Mouse (Mus musculus) brain, embryonic 14.5 days (tissue): ENCODE results near the gene Greb1.

Source experiments
- CTCF ChIP-seq: fragments of 200-500 bp; IDR thresholded peaks from 2 replicates; pipeline ENCODE4 v1.5.1; 2012; ENCODE audit warnings: inconsistent platforms, mild to moderate bottlenecking, moderate library complexity, borderline replicate concordance; ENCODE audit not compliant: insufficient read depth, insufficient read length; ENCODE audit errors: extremely low read depth
- POLR2A ChIP-seq: fragments of 200-500 bp; IDR thresholded peaks from 2 replicates; pipeline ENCODE4 v1.6.1; 2012; ENCODE audit warnings: mild to moderate bottlenecking, inconsistent platforms, borderline replicate concordance; ENCODE audit not compliant: poor library complexity, insufficient read depth, insufficient read length, severe bottlenecking; ENCODE audit errors: extremely low read depth

DNA sequence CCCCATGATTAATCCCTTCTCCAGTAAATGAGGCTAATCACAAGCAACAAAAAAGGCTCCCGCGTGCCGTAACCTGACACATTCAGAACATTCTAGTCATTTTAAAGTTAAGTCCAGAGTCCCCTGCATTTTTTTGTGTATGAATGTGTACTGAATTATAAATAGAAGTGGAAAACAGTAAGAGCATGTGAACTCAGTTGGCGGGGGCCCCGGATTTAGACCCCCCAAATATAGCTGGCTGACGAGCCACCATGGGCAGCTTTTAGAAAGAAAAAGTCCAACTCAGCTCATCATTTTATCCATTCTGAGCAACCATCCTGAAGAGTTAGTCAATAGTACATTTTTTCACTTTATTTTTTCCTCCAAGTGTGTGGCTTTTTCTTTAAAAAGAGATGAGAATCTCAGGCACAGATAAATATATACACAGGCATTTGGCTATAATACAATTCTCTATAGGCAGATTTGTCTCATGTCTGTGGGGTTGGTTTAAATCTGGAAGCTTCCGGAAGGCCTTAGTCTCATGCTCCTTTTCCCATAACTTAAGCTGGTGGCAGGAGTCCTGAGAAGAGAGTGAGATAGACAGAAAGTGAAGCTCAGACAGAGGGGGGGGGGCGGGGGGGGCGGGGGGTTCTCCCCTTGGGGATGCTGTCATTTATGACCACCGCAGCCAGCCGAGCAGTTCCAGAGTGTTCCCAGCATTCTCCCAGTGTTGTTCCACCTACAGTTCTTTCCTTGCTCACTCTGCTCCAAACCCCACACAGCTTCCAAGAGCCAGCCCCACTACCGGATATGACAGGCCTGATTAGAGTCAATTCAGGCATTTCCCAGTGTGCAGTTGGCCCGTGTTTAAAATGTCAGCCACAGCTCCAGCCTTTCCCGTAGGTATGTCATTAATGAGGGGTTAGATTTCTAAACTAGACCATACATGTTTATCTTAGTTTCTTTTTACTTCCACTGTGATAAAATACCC, 44.2 kb upstream of the Greb1 start:
- TF ChIP-seq POLR2A, result no peak
- TF ChIP-seq CTCF, result no peak
